Mouse (Mus musculus) heart, embryonic 10.5 days (tissue): ENCODE data around the gene Olfr126. TPM values are rescaled to one million over a fixed set of nuclear protein-coding genes. Genes with fewer than 3 reads are reported as not detected.

Experiments
- DNase-seq: peaks from one replicate; pipeline ENCODE4 v3.0.0-alpha.2; 2017; ENCODE audit warnings: low spot score
- H3K27ac ChIP-seq: fragments of 300-500 bp; sonication (generic); 2 replicates; pipeline ENCODE4 v1.5.1; 2016; ENCODE audit warnings: mild to moderate bottlenecking
- H3K27me3 ChIP-seq: fragments of 300-500 bp; sonication (generic); 2 replicates; pipeline ENCODE4 v1.6.1; 2016; ENCODE audit warnings: mild to moderate bottlenecking; ENCODE audit not compliant: poor library complexity, insufficient read depth, severe bottlenecking
- H3K36me3 ChIP-seq: fragments of 300-500 bp; sonication (generic); 2 replicates; pipeline ENCODE4 v1.6.1; 2016; ENCODE audit warnings: mild to moderate bottlenecking, moderate library complexity
- H3K4me1 ChIP-seq: fragments of 300-500 bp; sonication (generic); 2 replicates; pipeline ENCODE4 v1.6.1; 2016; ENCODE audit warnings: mild to moderate bottlenecking
- H3K4me3 ChIP-seq: fragments of 300-500 bp; sonication (generic); 2 replicates; pipeline ENCODE4 v1.5.1; 2016; ENCODE audit warnings: mild to moderate bottlenecking, moderate library complexity
- H3K9me3 ChIP-seq: fragments of 300-500 bp; sonication (generic); 2 replicates; pipeline ENCODE4 v1.6.1; 2016; ENCODE audit warnings: mild to moderate bottlenecking, moderate library complexity
- WGBS: fragments of 180-500 bp; shearing (Covaris S2); methylation state at CpG from one replicate; pipeline ENCODE4 v1.1.7; 2016; 5-methylcytosine and 5-hydroxymethylcytosine counted together
- polyA plus RNA-seq: library from polyadenylated mRNA; unstranded; fragments of >200 nt; fragmentation: Nextera tagmentation; extraction: Ambion mirVana; gene quantifications from 2 replicates; pipeline ENCODE4 v1.2.1, GENCODE M21; 2016

The Olfr126 gene
- not detected in 2 replicates for polyA plus RNA-seq

DNA sequence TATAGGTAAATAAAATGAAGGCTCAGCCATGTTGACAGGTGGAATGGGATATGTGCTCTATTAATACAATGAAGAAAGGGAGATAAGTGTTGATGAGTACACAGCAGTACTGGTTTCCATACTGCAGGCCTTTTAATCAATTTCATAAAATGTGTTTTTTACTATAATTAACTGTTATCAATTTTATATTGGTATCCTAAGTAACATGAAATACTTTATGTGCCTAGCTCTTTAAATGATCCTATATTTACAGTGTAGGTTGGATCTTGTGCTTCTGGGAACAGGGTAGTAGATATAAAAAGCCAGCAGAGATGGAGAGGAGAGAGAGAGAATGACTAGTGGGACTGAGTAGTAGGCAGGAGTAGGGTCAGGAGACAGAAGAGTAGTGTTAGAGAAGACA lies at the start of gene Olfr126:
Olfr126 (plus strand) TSS at position 301 of the 400 bp plus-strand sequence.
- no peaks in the 10 kb centered on the region for H3K36me3 ChIP-seq
- H3K27ac ChIP-seq = no peak within 1 kb of the TSS
- H3K9me3 ChIP-seq = no peaks in the 10 kb centered on the region
- H3K4me3 ChIP-seq = no peak within 1 kb of the TSS
- no peaks in the 10 kb centered on the region for H3K27me3 ChIP-seq
- H3K4me1 ChIP-seq = no peaks in the 10 kb centered on the region
- no peak for DNase-seq

DNA sequence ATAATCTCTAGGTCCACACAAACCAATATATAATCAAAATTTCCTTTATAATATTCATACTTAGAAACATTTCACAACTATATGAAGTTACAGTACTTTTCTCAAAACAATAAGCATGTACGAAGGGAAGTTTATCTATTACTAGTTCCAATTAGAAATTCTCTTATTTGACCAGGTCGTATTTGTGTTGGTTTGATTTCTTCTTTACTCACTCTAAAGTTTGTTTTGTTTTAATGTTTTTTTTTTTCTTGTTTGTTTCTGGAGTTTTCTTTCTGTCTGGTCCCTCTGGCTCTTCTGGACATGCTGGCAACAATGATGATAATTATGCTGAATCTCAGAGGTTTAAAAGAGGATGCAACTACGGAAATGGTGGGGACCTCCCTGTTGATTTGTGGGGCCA lies 47.7 kb upstream of the Olfr126 start, which contains the start of gene Olfr124:
Olfr124 (plus strand) TSS at position 301 of the 400 bp plus-strand sequence.
- no peak within 1 kb of the TSS for H3K4me3 ChIP-seq
- DNase-seq = no peak
- no peaks in the 10 kb centered on the region for H3K4me1 ChIP-seq
- WGBS = 86% methylated on average over 3 of the region's 3 CpGs
- no peak within 1 kb of the TSS for H3K27ac ChIP-seq
- H3K27me3 ChIP-seq = no peaks in the 10 kb centered on the region
- H3K36me3 ChIP-seq = no peaks in the 10 kb centered on the region
- no peaks in the 10 kb centered on the region for H3K9me3 ChIP-seq

DNA sequence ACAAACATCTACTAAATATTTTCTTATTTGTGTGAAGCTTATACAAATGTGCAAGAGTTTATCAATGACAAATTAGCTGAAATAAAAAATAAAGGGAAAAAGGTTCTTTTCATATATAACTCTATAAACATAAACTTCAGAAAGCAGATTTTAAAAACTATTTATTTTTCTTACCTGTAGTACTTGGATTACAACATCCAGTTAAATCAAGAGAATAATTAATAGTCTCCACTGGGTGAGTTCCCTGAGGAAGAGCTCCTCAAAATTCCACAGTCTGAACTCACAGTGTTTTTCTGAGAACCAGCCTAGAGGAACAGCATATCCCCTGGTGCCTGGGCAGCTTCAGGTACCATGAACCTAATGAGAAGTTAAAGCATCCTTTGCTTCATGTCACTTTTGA lies 14.6 kb upstream of the Olfr126 start, which contains the start of gene Olfr125:
Olfr125 (plus strand) TSS at position 301 of the 400 bp plus-strand sequence.
- Histone ChIP-seq H3K4me1 (no peaks in the 10 kb centered on the region), H3K27me3 (no peaks in the 10 kb centered on the region), H3K27ac (no peak within 1 kb of the TSS), H3K4me3 (no peak within 1 kb of the TSS), H3K36me3 (no peaks in the 10 kb centered on the region), H3K9me3 (no peaks in the 10 kb centered on the region)
- DNase-seq = no peak

DNA sequence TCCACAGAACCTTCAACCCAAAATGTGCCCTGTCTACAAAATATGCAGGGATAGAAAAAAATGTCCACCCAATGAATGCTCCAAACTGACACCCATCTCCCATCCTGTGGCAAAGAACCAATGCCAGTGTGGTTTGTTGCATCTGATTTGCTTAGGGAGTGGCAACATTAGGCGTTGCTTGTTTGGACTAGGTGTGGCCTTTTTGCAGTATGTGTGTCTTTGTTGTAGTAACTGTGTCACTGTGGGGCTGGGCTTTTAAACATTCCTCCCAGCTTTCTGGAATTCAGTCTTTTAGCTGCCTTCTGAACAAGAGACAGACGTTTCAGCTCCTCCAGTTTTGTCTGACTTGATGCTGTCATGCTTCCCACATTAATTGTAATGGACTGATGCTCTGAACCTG lies 16.6 kb downstream of the Olfr126 start:
- no peaks in the 10 kb centered on the region for H3K4me1 ChIP-seq
- WGBS = 72% methylated on average over 2 of the region's 2 CpGs
- no peaks in the 10 kb centered on the region for H3K36me3 ChIP-seq
- H3K4me3 ChIP-seq = no peak overlapping the region
- no peak overlapping the region for H3K27ac ChIP-seq
- no peaks in the 10 kb centered on the region for H3K9me3 ChIP-seq
- no peaks in the 10 kb centered on the region for H3K27me3 ChIP-seq
- DNase-seq = no peak

DNA sequence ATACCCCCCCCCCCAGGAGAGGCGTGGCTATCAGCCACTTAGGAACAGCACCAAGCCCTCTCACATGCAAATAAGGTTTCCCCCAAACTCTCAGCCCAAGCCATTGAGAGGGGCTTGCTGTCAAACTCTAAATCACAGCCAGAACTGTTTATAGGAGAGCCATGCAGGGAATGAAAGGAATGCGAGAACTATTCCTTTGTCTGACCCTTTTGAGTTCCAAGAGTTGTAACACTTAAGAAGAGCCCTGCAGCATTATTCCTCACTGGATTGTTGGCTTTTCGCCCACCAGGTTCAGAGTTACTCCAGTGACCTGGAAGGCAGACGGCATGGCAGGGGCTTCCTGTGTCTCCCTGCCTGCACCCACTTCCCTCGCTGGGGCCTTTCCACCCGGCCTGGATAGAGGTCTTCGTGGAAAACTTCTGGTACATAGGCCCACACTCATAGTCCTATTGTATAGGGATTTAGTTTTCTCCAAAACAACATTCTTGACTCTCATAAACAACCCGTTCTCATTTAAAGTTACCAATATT lies 22.5 kb downstream of the Olfr126 start:
- WGBS = 23% methylated on average over 8 of the region's 8 CpGs
- Histone ChIP-seq H3K36me3 (no peaks in the 10 kb centered on the region), H3K4me1 (no peaks in the 10 kb centered on the region), H3K27me3 (no peaks in the 10 kb centered on the region), H3K27ac (no peak overlapping the region), H3K4me3 (no peak overlapping the region), H3K9me3 (no peaks in the 10 kb centered on the region)
- DNase-seq = no peak

DNA sequence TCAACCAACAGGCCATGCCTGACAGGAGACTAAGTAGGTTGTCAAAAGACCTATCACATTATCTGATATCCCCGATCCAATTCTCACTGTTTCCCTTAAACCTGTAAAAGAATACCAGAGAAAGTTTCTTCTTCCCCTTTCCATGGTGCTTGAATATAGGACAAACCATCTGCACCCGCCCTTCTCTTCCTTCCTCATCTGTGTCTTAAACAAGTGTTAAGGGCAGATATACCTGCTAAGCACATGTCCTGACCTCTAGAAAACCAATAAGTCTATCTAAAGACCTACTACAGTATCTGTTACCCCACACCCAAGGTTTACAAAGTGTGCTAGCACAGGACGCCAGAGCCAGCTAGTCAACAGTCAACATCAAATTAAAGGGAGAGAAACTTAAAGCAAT lies 26.5 kb downstream of the Olfr126 start:
- Histone ChIP-seq H3K27me3 (no peaks in the 10 kb centered on the region), H3K9me3 (no peaks in the 10 kb centered on the region), H3K4me3 (no peak overlapping the region), H3K4me1 (no peaks in the 10 kb centered on the region), H3K27ac (no peak overlapping the region), H3K36me3 (no peaks in the 10 kb centered on the region)
- DNase-seq = no peak
- 73% methylated on average over 3 of the region's 3 CpGs for WGBS

DNA sequence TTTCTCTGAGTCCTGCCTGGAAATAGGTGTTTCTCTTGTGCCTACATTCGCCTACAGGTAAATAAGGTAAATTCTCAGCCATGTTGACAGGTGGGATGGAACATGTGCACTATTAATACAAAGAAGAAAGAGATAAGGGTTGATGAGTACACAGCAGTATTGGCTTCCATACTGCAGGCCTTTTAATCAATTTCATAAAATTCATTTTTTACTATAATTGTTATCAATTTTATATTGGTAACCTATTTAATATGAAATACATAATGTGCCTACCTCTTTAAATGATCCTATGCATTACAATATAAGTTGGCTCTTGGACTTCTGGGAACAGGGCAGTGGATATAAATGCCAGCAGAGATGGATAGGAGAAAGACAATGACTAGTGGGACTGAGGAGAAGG lies 52.9 kb downstream of the Olfr126 start, which contains the start of gene Olfr127:
Olfr127 (plus strand) TSS at position 301 of the 400 bp plus-strand sequence.
- Histone ChIP-seq H3K36me3 (no peaks in the 10 kb centered on the region), H3K27ac (no peak within 1 kb of the TSS), H3K9me3 (no peaks in the 10 kb centered on the region), H3K4me1 (no peaks in the 10 kb centered on the region), H3K4me3 (no peak within 1 kb of the TSS), H3K27me3 (no peaks in the 10 kb centered on the region)
- WGBS = 75% methylated on average over 1 of the region's 1 CpGs
- DNase-seq = no peak

Other genes starting within 250 kb of the Olfr126 start
- not detected in 2 replicates for gene Olfr115, start 220.4 kb upstream of the Olfr126 start, polyA plus RNA-seq
- not detected in 2 replicates for gene Olfr116, start 220.3 kb upstream of the Olfr126 start, polyA plus RNA-seq
- not detected in 2 replicates for gene Olfr117, start 183.7 kb upstream of the Olfr126 start, polyA plus RNA-seq
- not detected in 2 replicates for gene Olfr118, start 180.5 kb upstream of the Olfr126 start, polyA plus RNA-seq
- gene Olfr119, start 150.9 kb upstream of the Olfr126 start, polyA plus RNA-seq = not detected in 2 replicates
- gene Olfr120, start 125.7 kb upstream of the Olfr126 start, polyA plus RNA-seq = not detected in 2 replicates
- gene Olfr121, start 98.6 kb upstream of the Olfr126 start, polyA plus RNA-seq = not detected in 2 replicates
- not detected in 2 replicates for gene Olfr122, start 78.9 kb upstream of the Olfr126 start, polyA plus RNA-seq
- not detected in 2 replicates for gene Olfr123, start 54.0 kb upstream of the Olfr126 start, polyA plus RNA-seq
- gene Olfr124, start 47.6 kb upstream of the Olfr126 start, polyA plus RNA-seq = not detected in 2 replicates
- not detected in 2 replicates for gene Olfr125, start 14.5 kb upstream of the Olfr126 start, polyA plus RNA-seq
- gene Olfr127, start 53.0 kb downstream of the Olfr126 start, polyA plus RNA-seq = not detected in 2 replicates
- gene Olfr128, start 73.1 kb downstream of the Olfr126 start, polyA plus RNA-seq = not detected in 2 replicates
- not detected in 2 replicates for gene Olfr761, start 105.6 kb downstream of the Olfr126 start, polyA plus RNA-seq
- not detected in 2 replicates for gene Olfr129, start 212.6 kb downstream of the Olfr126 start, polyA plus RNA-seq
- not detected in 2 replicates for gene Olfr130, start 216.4 kb downstream of the Olfr126 start, polyA plus RNA-seq
- not detected in 2 replicates for gene Olfr131, start 241.2 kb downstream of the Olfr126 start, polyA plus RNA-seq